Mouse (Mus musculus) Muller cell, postnatal 12 days (primary cell): ENCODE results near the gene Adam17.

Source experiments
- DNase-seq: peaks from one replicate; pipeline ENCODE4 v3.0.0-alpha.2; 2015; ENCODE audit errors: inconsistent ontology term

Adam17 gene

DNA sequence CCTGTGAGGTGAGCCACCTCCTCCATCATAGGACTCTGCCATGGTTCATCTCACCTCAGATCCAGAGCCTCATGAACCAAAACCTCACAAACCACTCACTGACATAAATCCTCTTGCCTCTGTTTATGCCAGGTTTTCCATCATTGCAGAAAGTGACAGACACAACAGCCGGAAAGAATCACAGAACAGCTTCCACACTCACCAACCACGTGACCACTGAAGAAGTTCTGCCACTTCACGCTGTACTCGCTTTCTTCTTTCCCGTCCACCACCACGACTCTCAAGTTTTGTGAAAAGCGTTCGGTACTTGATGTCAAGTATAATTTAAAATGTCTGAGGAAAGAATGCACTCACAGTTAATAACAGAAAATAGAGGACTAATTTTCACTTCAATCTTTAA, 19.8 kb downstream of the Adam17 start:
- no peak for DNase-seq

DNA sequence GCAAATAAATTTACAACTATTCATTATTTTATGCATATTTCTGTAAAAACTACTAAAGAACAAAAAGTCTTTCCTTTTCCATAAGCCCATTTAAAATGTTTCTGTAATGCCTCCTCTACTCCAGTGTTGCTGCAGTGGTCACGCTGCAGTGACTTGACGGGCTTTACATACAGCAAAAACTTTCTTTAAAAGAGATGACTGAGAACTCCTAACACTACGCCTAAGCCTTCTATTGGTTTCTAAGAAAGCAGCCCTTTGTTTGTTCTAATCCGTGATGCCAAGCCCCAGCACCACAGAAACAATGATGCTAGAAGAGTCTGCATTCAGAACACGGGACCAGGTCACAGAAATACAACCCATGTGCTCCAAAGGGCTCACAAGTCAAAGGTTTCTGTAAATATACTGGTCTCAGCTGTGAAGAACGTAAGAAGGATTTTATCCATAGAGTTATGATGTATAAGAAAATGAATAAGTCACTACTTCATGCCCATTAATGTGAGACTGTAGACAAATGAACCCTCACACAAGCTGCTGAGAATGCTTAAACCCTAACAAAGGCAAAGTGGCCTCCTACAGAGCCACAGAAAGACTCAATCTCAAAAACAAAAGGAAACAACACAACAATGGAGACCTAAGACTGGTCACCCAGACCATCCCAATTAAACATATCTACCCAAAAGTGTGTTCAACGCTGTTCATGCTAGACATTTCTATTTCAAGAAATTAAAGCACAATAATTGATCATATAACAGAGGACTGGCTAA, 23.1 kb downstream of the Adam17 start:
- no peak for DNase-seq

DNA sequence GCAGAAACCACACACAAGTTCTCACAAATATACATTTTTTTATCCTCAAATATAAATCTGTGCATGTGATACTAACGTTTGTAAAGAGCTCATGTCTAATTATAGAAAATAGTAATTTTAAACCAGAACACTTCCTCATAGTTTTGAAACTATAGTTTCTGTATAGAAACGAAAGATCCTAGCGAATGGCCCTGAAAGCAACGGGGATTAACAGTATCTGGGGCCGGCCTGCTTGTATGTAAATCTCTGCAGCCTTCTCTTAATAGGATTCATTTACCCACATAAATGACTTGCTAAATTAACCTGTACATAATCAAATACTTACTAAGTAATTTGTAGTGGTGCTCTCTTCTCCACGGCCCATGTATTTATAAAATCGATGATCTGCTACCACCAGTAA, 26.5 kb downstream of the Adam17 start:
- DNase-seq = no peak

- no peak for DNase-seq
Measured at GRCm38 (mm10) chr12:21340674-21341073, 32.8 kb downstream of the Adam17 start.

DNA sequence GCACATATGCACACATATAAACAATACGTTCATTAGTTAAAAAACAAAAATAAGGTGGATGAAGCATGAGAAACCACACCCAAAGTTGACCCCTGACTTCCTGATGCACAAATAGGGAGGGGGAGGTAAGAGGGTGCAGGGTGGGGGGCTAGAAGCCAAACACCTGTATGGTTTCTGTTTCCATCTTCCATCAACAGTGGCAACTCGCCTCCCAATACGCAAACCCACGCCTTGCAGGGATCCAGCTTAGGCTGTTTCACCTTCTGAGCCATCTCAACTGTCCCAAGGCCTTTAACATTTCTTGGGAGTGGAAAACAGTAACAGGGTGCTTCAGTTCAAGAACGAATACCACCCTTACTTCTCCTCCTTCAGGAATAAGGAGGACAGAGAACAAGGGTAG, 36.3 kb downstream of the Adam17 start:
- DNase-seq = no peak

DNA sequence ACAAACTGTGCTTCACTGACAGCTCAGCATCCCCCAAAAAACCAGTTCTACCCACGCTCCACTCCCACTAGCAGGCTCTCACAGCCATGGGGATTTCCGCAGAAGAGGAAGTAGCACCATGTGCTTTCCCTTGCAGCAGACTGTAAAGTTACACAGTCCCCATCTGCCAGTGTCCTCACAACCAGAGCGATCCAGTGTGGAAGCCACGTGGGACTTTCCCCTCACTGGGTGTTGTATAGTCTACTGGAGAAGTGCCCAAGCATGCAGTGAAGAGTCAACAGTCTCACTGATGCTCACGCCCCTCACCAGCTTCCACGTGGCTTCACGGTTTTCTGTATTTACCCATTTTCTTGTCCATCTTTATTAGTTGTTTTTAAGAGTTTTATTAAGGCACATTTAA, 37.6 kb downstream of the Adam17 start:
- DNase-seq = no peak

GRCm38 (mm10) chr12:21333766-21334165, 39.7 kb downstream of the Adam17 start:
- no peak for DNase-seq

DNA sequence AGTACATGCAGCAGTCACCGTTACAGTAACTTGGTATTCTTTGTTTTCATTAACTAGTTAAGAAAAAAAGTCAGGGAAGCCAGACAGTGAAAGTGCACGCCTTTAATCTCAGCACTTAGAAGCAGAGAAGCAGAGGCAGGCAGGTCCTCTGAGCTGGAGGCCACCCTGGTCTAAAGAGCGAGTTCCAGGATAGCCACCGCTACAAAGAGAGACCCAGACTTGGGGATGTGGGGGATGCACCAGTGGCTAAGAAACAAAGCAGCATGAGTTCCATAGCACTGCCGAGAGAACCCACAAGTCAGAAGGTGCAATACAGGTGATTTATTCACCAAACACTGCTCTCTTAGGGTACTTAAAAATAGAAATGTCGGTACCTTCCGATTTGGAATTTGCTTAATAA, 40.4 kb downstream of the Adam17 start:
- no peak for DNase-seq

- no peak for DNase-seq
Measured at GRCm38 (mm10) chr12:21331711-21332110, 41.7 kb downstream of the Adam17 start.

GRCm38 (mm10) chr12:21330961-21331576, 42.4 kb downstream of the Adam17 start:
- no peak for DNase-seq

DNA sequence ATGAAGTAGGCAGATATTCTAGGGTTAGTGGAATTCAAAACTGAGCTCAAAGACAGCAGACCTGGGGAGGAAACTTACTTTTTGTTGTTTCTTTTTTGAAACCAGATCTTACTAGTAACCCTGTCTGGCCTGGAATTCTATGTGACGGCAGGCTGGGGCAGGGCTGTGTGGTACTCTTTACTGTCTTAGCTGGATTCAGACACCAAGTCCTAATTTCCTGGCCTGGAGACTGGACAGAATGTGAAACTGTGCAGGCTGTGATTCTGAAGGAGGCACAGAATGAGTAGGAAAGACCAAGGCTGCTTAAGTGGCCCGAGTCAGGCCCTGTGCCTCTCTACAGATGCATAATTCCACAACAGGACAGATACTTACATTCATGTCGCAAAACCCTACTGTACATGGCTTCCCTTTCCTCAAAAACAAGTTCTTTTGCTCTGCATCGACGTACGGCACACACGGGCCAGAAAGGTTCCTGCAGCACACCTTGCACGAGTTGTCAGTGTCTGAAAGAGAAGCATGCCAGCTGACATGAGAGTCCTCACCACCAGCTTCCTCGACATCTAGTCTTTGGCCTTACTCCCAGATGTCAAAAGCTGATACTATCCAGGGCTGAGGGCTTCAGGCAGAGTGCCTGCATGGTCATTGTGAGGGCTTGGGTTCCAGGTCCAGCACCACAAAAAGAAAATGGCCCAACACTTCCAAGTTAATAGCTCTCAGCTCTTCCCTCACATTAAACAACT, 43.6 kb downstream of the Adam17 start:
- DNase-seq = no peak

- DNase-seq = no peak
Measured at GRCm38 (mm10) chr12:21326325-21326724, 47.1 kb downstream of the Adam17 start.

DNA sequence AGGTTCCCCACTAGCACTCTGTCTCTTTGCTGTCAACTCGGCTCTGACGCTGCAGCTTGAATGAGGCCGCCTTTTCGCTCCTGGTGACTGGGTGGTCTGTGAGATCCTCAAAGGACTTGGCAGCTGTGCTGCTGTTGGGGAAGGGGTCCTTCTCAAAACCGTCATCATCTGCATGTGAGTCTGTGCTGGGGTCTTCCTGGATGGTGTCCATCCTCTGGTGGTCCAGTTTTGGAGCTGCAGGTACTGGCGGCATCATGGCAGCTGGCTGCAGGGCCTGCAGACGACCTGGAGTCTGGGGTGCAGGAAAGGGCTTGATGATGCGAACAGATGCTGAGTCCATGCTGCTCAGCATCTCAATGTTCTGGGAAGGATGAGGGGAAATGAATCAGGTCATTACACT, 48.2 kb downstream of the Adam17 start:
- DNase-seq = no peak

DNA sequence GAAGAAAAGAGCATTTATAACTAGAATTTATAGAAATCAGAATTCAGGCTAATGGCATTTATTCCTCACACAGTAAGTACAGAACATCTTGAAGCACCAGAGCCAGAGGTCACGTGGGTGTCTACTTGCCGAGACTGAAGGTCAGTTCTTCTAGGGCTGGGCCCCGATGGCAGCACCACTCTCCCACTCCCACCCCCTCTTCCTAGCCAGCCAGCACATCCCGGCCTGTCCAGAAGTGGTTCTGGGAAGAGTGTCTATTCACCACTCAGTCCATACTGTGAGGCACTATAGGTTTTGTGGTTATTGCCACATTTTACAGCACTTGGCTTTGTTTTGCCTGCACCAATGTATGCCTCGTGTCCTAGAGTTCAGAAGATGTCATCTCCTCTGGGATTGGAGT, 49.3 kb downstream of the Adam17 start:
- DNase-seq = no peak

- no peak for DNase-seq
Measured at GRCm38 (mm10) chr12:21322856-21323255, 50.6 kb downstream of the Adam17 start.

- DNase-seq = no peak
Measured at GRCm38 (mm10) chr12:21322296-21322695, 51.1 kb downstream of the Adam17 start.

DNA sequence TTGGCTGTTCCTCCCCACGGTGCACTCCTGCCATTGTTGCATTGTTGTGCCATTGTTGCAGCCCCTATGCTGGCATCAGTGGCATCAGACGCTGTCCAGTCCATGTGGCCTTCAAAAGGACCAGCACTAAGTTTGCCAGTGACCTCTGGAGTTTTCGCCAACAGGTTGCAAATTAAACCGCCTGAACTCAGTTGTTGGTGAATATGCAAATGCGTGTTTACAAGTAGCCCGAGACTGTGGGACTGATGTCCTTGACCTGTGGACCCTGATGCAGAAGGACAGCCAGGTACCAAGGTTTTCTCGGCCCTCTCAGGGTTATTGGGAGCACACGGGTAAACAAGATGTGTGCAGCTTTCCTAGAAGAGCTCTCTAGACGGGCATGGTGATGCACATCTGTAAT, 52.3 kb downstream of the Adam17 start:
- no peak for DNase-seq

DNA sequence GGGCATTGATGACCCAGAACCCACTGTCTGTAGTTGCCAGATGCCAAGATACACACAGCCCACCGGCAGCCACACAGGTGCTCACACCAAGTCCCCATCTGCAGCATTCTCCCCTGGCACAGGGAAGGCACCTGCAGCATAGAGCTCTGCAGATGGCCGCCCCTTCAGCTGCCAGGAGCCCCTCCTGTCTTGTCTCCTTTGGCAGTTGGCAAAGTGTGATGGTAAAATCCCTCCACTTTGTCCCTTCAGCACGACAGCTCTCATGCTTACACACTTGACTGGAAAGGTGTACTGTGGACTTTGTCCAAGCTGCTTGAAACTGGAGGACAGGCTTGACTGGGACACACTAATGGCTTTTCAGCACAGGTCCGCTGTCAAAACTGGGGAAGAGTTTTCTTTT, 53.1 kb downstream of the Adam17 start:
- no peak for DNase-seq

DNA sequence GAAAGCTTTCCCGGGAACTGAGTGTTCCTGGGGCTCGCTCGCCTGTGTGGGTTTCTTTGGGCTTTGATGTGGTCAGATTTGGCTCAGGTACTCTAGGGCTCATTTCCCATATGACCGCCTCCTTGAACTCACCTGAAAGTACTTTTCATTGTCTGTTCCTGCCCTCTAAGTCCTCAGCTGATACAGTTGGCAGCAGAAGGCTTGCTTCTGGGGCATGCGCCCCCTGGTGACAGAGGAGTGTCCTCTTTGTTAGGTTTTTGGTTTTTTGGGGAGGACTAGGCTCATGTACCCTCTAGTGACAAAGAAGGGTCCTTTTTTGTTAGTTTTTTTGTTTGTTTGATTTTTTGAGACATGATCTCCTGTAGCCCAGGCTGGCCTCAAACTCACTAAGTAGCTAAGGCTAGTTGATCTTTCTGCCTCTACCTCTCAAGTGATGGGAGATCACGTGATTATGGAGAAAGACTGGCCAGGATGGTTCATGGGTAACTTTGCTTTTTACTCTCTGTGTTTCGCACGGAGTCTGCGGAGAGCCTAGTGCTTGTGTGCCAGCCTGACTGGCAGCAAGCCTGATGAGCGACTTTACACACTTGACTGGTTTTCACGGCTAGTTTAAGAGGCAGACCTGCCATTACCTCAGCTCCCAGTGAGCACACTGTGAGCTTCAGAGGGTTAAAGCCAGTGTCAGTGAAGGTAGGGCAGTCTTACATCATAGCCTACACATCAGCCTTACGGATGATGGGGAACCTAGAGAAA, 55.1 kb downstream of the Adam17 start:
- DNase-seq = peak; percentile 36

- no peak for DNase-seq
Measured at GRCm38 (mm10) chr12:21316869-21317265, 56.6 kb downstream of the Adam17 start.

- DNase-seq = peak; percentile 90
Measured at GRCm38 (mm10) chr12:21315923-21316868, 57.2 kb downstream of the Adam17 start, which contains the start of gene Iah1. Gene Iah1 (plus strand): TSS chr12:21316389.
